Mouse (Mus musculus) T-cell, adult 2 months (primary cell): Measurements from ENCODE around the gene Tcta.
"Not testable (repeated sequence)": the region's sequence is repeated elsewhere in the genome, so short reads cannot be mapped to it uniquely, and the experiment has no call there.

Source experiments
- DNase-seq: peaks from one replicate; pipeline ENCODE4 v3.0.0; 2022; ENCODE audit warnings: low spot score

Tcta gene

GRCm38 (mm10) chr9:108271941-108272340 lies 34.0 kb downstream of the Tcta start:
- no peak for DNase-seq

- not testable (repeated sequence) for DNase-seq
Observed at GRCm38 (mm10) chr9:108268701-108269100, 37.3 kb downstream of the Tcta start.

- DNase-seq: no peak
Observed at GRCm38 (mm10) chr9:108267691-108268090, 38.3 kb downstream of the Tcta start.

GRCm38 (mm10) chr9:108266261-108266935 lies 39.6 kb downstream of the Tcta start:
- DNase-seq: peak; percentile 18

- no peak for DNase-seq
Observed at GRCm38 (mm10) chr9:108264191-108264921, 41.6 kb downstream of the Tcta start.

GRCm38 (mm10) chr9:108263690-108264190 lies 42.2 kb downstream of the Tcta start, which contains the start of gene Dag1:
Gene Dag1 (minus strand): TSS chr9:108263958.
- DNase-seq: peak; percentile 98

GRCm38 (mm10) chr9:108263131-108263681 lies 42.8 kb downstream of the Tcta start:
- DNase-seq: no peak

GRCm38 (mm10) chr9:108262494-108263049 lies 43.4 kb downstream of the Tcta start:
- no peak for DNase-seq

- no peak for DNase-seq
Observed at GRCm38 (mm10) chr9:108261865-108262264, 44.1 kb downstream of the Tcta start.

- DNase-seq: no peak
Observed at GRCm38 (mm10) chr9:108260526-108260925, 45.4 kb downstream of the Tcta start.
